Mouse (Mus musculus) CD4-positive, CD25-positive, alpha-beta regulatory T cell, adult 2 months (primary cell): ENCODE data around the gene Jdp2.

Source experiments
- DNase-seq: peaks from one replicate; pipeline ENCODE4 v3.0.0-alpha.2; 2012; ENCODE audit warnings: low read depth, low spot score

Jdp2 gene

DNA sequence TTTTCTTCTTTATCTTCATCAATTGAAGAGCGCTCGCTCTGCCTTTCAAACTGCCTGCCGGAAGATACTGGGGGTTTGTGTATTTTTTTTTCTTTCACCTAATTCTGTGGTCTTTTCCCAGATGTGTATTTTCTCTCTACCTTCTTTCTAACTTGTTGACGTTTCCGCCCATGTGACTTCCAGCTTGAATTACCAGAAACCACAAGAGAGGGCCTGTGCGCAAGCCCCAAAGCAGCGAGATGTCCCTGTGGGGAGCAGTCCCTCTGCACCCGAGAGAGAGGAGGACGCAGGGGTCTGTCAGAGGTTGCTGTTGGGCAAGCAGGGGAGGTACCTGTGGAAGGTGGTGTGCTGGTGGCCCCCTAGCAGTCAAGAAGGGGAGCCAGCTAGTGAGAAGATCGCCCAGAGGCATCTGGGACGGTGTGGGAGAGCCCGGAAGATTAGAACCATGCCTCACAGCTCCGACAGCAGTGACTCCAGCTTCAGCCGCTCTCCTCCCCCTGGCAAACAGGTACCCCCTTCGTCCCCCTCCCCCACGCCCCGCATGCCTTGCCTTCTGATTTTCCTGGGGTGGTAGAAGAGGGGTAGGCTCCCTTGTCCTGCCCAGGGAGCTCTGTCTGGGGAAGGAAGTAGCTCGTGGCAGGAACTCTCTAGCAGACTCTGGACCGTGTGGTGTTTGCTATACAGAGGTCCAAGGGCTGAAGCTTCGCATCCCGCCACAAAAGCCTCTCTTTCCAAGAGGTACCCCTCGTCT, 87.8 kb downstream of the Jdp2 start, which contains the start of gene Batf:
Batf (plus strand) TSS at position 204 of the 751 bp plus-strand sequence.
- peak; percentile 85 for DNase-seq

- DNase-seq, result peak; percentile 22
Observed at GRCm38 (mm10) chr12:85687217-85687533, 88.3 kb downstream of the Jdp2 start.

DNA sequence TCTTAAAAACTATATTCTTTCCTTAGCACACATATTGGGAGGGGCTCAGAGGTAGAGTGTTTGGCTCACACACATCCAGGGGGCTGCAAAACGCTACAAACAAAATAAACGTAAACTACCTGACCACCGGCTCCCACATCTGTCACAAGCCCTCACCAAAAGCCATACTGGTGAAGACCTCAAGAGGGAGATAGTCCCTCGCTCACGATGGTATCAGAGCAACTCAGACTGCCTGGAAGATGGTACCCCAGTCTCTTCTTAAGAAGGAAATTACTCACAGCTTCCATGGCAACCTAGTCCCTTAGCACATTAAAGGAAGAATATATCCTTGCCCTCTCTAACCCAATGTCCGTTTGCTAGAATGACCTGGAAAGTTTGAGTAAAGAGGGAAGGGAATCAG, 89.0 kb downstream of the Jdp2 start:
- DNase-seq, result peak; percentile 81
